8 mouse cellular contexts compared by ENCODE assay signal in genomic region chr6:125363021-125363420, GRCm38 (mm10). TPM values are rescaled to one million over a fixed set of nuclear protein-coding genes. Genes with fewer than 3 reads are reported as not detected.
DNase-seq lines count a peak whose midpoint lies in the region; ATAC-seq lines count a peak whose summit lies in the region.

No protein-coding gene starts in this region.

- DNase-seq in heart, adult 11 months, result peak; percentile 94
- no peak for DNase-seq in heart, postnatal 36 days
- DNase-seq in embryonic facial prominence, embryonic 11.5 days (ENCODE audit: low spot score), result no peak
- DNase-seq in midbrain, embryonic 11.5 days (ENCODE audit: low spot score, missing footprints), result peak; percentile 88
- DNase-seq in lung, postnatal 14 days, result no peak
- DNase-seq in frontal cortex, postnatal 14 days (ENCODE audit: low spot score in 2 of 2), result no peak
- DNase-seq in ovary, adult 18-20 months (ENCODE audit: low spot score), result no peak

- intact Hi-C loops in heart, postnatal 36 days (cut with DNase I), result no loop called here

- H3K9me3 ChIP-seq in embryonic facial prominence, embryonic 11.5 days (replicated peaks; ENCODE audit: control insufficient read depth, low read length), result no peaks in the 10 kb centered on the region
- H3K9me3 ChIP-seq in hindbrain, embryonic 15.5 days, result no peaks in the 10 kb centered on the region
- no peaks in the 10 kb centered on the region for H3K9me3 ChIP-seq in midbrain, embryonic 11.5 days (ENCODE audit: control insufficient read depth, low read length)

- no peak overlapping the region for H3K4me3 ChIP-seq in embryonic facial prominence, embryonic 11.5 days (ENCODE audit: low read depth, low read length)
- peak overlapping the region; percentile 8; the same call in 1 of the 2 replicates for H3K4me3 ChIP-seq in hindbrain, embryonic 15.5 days
- no peak overlapping the region for H3K4me3 ChIP-seq in midbrain, embryonic 11.5 days (ENCODE audit: low read depth, low read length)

- no peak for ATAC-seq in embryonic facial prominence, embryonic 11.5 days (replicated peaks; ENCODE audit: insufficient number of reproducible peaks, low FRiP score, low TSS enrichment, low read depth)
- ATAC-seq in hindbrain, embryonic 15.5 days (ENCODE audit: low FRiP score, low read depth), result no peak; the same call in 1 of the 2 replicates
- ATAC-seq in midbrain, embryonic 11.5 days (ENCODE audit: low FRiP score), result no peak

- H3K4me1 ChIP-seq in embryonic facial prominence, embryonic 11.5 days (ENCODE audit: control insufficient read depth, insufficient read depth, low read length), result no peaks in the 10 kb centered on the region; the same call in 1 of the 2 replicates
- H3K4me1 ChIP-seq in hindbrain, embryonic 15.5 days (replicated peaks), result peaks cover 30% of the 10 kb centered on the region
- H3K4me1 ChIP-seq in midbrain, embryonic 11.5 days (ENCODE audit: control insufficient read depth, insufficient read depth, low read length), result peaks cover 9% of the 10 kb centered on the region

- H3K4me2 ChIP-seq in embryonic facial prominence, embryonic 11.5 days (ENCODE audit: low read depth, low read length), result peak overlapping the region; percentile 24; the same call in 1 of the 2 replicates
- peak overlapping the region; percentile 38 for H3K4me2 ChIP-seq in hindbrain, embryonic 15.5 days
- H3K4me2 ChIP-seq in midbrain, embryonic 11.5 days, result peak overlapping the region; percentile 20; the same call in 1 of the 2 replicates

- H3K36me3 ChIP-seq in embryonic facial prominence, embryonic 11.5 days (replicated peaks; ENCODE audit: control insufficient read depth, insufficient read depth, low read depth, low read length), result no peaks in the 10 kb centered on the region; the same call in 1 of the 2 replicates
- H3K36me3 ChIP-seq in hindbrain, embryonic 15.5 days, result no peaks in the 10 kb centered on the region
- no peaks in the 10 kb centered on the region for H3K36me3 ChIP-seq in midbrain, embryonic 11.5 days (ENCODE audit: control insufficient read depth, insufficient read depth, low read length)

- peaks cover 3% of the 10 kb centered on the region; the same call in 1 of the 2 replicates for H3K27me3 ChIP-seq in embryonic facial prominence, embryonic 11.5 days (ENCODE audit: control insufficient read depth, insufficient read depth, low read length)
- H3K27me3 ChIP-seq in hindbrain, embryonic 15.5 days, result peaks cover 40% of the 10 kb centered on the region
- peaks cover 30% of the 10 kb centered on the region for H3K27me3 ChIP-seq in midbrain, embryonic 11.5 days (ENCODE audit: control insufficient read depth, insufficient read depth, low read length)

- WGBS in embryonic facial prominence, embryonic 11.5 days, result 16% methylated on average over 15 of the region's 15 CpGs
- 15% methylated on average over 15 of the region's 15 CpGs for WGBS in hindbrain, embryonic 15.5 days
- WGBS in midbrain, embryonic 11.5 days, result 12% methylated on average over 15 of the region's 15 CpGs

- no peak overlapping the region for H3K27ac ChIP-seq in embryonic facial prominence, embryonic 11.5 days (replicated peaks; ENCODE audit: low read depth, low read length)
- no peak overlapping the region for H3K27ac ChIP-seq in hindbrain, embryonic 15.5 days (replicated peaks)
- no peak overlapping the region for H3K27ac ChIP-seq in midbrain, embryonic 11.5 days (ENCODE audit: low read depth, low read length)

- H3K9ac ChIP-seq in embryonic facial prominence, embryonic 11.5 days (replicated peaks; ENCODE audit: low read length), result no peak overlapping the region
- no peak overlapping the region for H3K9ac ChIP-seq in hindbrain, embryonic 15.5 days
- 0 out of 2 replicates have a peak overlapping the region, but pooled peaks have one; percentile 6 for H3K9ac ChIP-seq in midbrain, embryonic 11.5 days (ENCODE audit: low read length)

RNA-seq across cellular contexts. Expression of gene Tnfrsf1a, which starts 13.9 kb away (rescaled TPM):
- 10 to 100 TPM; 59.6 to 63.7 TPM for total RNA-seq in heart, postnatal 36 days (2021)
- 36.6 and 39.5 TPM in 2 replicates for polyA plus RNA-seq in embryonic facial prominence, embryonic 11.5 days (2014; fragmentation: Nextera tagmentation; extraction: Ambion mirVana)
- 14.8 and 16.6 TPM in 2 replicates for polyA plus RNA-seq in hindbrain, embryonic 15.5 days (2015; fragmentation: Nextera tagmentation; extraction: Ambion mirVana)
- polyA plus RNA-seq in midbrain, embryonic 11.5 days (2014; fragmentation: Nextera tagmentation; extraction: Ambion mirVana), result 19.0 and 19.2 TPM in 2 replicates

RNA-seq across cellular contexts. Expression of gene Plekhg6, which starts 17.6 kb away (rescaled TPM):
- total RNA-seq in heart, postnatal 36 days (2021), result not detected
- 0.08 and 0.20 TPM in 2 replicates for polyA plus RNA-seq in embryonic facial prominence, embryonic 11.5 days (2014; fragmentation: Nextera tagmentation; extraction: Ambion mirVana)
- 0.16 and 0.29 TPM in 2 replicates for polyA plus RNA-seq in hindbrain, embryonic 15.5 days (2015; fragmentation: Nextera tagmentation; extraction: Ambion mirVana)
- not detected in 2 replicates for polyA plus RNA-seq in midbrain, embryonic 11.5 days (2014; fragmentation: Nextera tagmentation; extraction: Ambion mirVana)

RNA-seq across cellular contexts. Expression of gene Scnn1a, which starts 42.6 kb away (rescaled TPM):
- 1 to 10 TPM in 1 of 2 experiments, under 1 TPM in 1; 0.46 to 1.1 TPM for total RNA-seq in heart, postnatal 36 days (2021)
- 0.88 and 1.1 TPM in 2 replicates for polyA plus RNA-seq in embryonic facial prominence, embryonic 11.5 days (2014; fragmentation: Nextera tagmentation; extraction: Ambion mirVana)
- 0.41 and 0.66 TPM in 2 replicates for polyA plus RNA-seq in hindbrain, embryonic 15.5 days (2015; fragmentation: Nextera tagmentation; extraction: Ambion mirVana)
- polyA plus RNA-seq in midbrain, embryonic 11.5 days (2014; fragmentation: Nextera tagmentation; extraction: Ambion mirVana), result 0.33 and 0.77 TPM in 2 replicates

RNA-seq across cellular contexts. Expression of gene Ltbr, which starts 49.3 kb away (rescaled TPM):
- 10 to 100 TPM; 28.8 to 31.3 TPM for total RNA-seq in heart, postnatal 36 days (2021)
- polyA plus RNA-seq in embryonic facial prominence, embryonic 11.5 days (2014; fragmentation: Nextera tagmentation; extraction: Ambion mirVana), result 22.8 and 24.3 TPM in 2 replicates
- polyA plus RNA-seq in hindbrain, embryonic 15.5 days (2015; fragmentation: Nextera tagmentation; extraction: Ambion mirVana), result 15.3 and 15.6 TPM in 2 replicates
- polyA plus RNA-seq in midbrain, embryonic 11.5 days (2014; fragmentation: Nextera tagmentation; extraction: Ambion mirVana), result 18.0 and 19.7 TPM in 2 replicates

Comparison
In these comparisons a context has a peak if more than half of its experiments do, and no peak if none do; other contexts are left out.
1. DNase-seq: peak in heart, adult 11 months (single experiment) and midbrain, embryonic 11.5 days (single experiment); none in heart, postnatal 36 days (0 of 2), embryonic facial prominence, embryonic 11.5 days (single experiment), lung, postnatal 14 days (single experiment), frontal cortex, postnatal 14 days (0 of 2) and ovary, adult 18-20 months (single experiment).
2. Peak in every context shown above with its lines, with median percentiles within 50 percentile points of each other: H3K4me2 ChIP-seq.